Mouse (Mus musculus) limb, embryonic 15.5 days (tissue): ENCODE measurements around the gene Foxp2. TPM values are rescaled to one million over a fixed set of nuclear protein-coding genes. Genes with fewer than 3 reads are reported as not detected.

ENCODE experiments used
- ATAC-seq: fragments of 200-750 bp; cut with Nextera tagmentation; 2 replicates; pipeline ENCODE4 v1.8.0; 2017; ENCODE audit warnings: low read depth, moderate TSS enrichment; ENCODE audit not compliant: insufficient number of reproducible peaks, low FRiP score, low TSS enrichment
- H3K27ac ChIP-seq: fragments of 300-500 bp; sonication (generic); 2 replicates; pipeline ENCODE4 v1.5.1; 2015; ENCODE audit warnings: moderate library complexity, mild to moderate bottlenecking, inconsistent platforms
- H3K27me3 ChIP-seq: fragments of 300-500 bp; sonication (generic); 2 replicates; pipeline ENCODE4 v1.6.1; 2015; ENCODE audit warnings: inconsistent platforms
- H3K36me3 ChIP-seq: fragments of 300-500 bp; sonication (generic); 2 replicates; pipeline ENCODE4 v1.6.1; 2015; ENCODE audit warnings: inconsistent platforms
- H3K4me1 ChIP-seq: fragments of 300-500 bp; sonication (generic); 2 replicates; pipeline ENCODE4 v1.6.1; 2015; ENCODE audit warnings: inconsistent platforms
- H3K4me2 ChIP-seq: fragments of 300-500 bp; sonication (generic); 2 replicates; pipeline ENCODE4 v1.6.1; 2015; ENCODE audit warnings: mild to moderate bottlenecking, inconsistent platforms
- H3K4me3 ChIP-seq: fragments of 300-500 bp; sonication (generic); 2 replicates; pipeline ENCODE4 v1.5.1; 2015; ENCODE audit warnings: mild to moderate bottlenecking, inconsistent platforms
- H3K9ac ChIP-seq: fragments of 300-500 bp; sonication (generic); 2 replicates; pipeline ENCODE4 v1.6.1; 2015; ENCODE audit warnings: inconsistent platforms
- H3K9me3 ChIP-seq: fragments of 300-500 bp; sonication (generic); 2 replicates; pipeline ENCODE4 v1.6.1; 2016; ENCODE audit warnings: inconsistent platforms
- WGBS: fragments of 180-500 bp; shearing (Covaris S2); methylation state at CpG from one replicate; pipeline ENCODE4 v1.1.7; 2015; 5-methylcytosine and 5-hydroxymethylcytosine counted together
- polyA plus RNA-seq: library from polyadenylated mRNA; unstranded; fragments of >200 nt; fragmentation: Nextera tagmentation; extraction: Ambion mirVana; gene quantifications from 2 replicates; pipeline ENCODE4 v1.2.1, GENCODE M21; 2015

The Foxp2 gene
- polyA plus RNA-seq, 1 experiment from 2014 or later: 25.8 TPM

DNA sequence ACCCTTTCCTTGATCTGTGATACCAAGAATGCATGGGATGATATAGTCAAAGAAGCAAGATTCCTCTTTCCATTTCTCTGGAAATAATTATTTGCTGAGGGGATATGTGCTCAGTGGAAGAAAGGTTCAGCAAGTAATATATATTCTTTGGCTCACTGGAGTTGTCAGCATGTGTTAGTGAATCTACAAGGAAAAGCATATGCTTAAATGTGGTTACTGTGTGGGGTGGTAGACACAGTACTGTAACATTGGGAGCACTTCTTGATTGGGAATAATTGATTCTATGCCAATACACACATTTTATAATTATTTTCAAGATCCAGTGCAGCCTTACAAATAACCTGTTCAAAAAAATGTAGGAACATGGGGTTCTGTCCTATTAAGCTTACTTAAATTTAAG is 21.6 kb downstream of the Foxp2 start:
- ATAC-seq: no peak
- Histone ChIP-seq H3K4me1 (no peaks in the 10 kb centered on the region), H3K4me3 (no peak overlapping the region), H3K9me3 (no peaks in the 10 kb centered on the region), H3K36me3 (no peaks in the 10 kb centered on the region), H3K9ac (no peak overlapping the region), H3K27me3 (no peaks in the 10 kb centered on the region), H3K4me2 (no peak overlapping the region), H3K27ac (no peak overlapping the region)

- Histone ChIP-seq H3K27me3 (no peaks in the 10 kb centered on the region), H3K4me2 (no peak overlapping the region), H3K36me3 (0 out of 2 replicates have a peak, but pooled peaks cover 3% of the 10 kb centered on the region), H3K9ac (no peak overlapping the region), H3K4me3 (no peak overlapping the region), H3K27ac (no peak overlapping the region), H3K9me3 (no peaks in the 10 kb centered on the region), H3K4me1 (no peaks in the 10 kb centered on the region)
- 66% methylated on average over 4 of the region's 4 CpGs for WGBS
- no peak for ATAC-seq
Observed at GRCm38 (mm10) chr6:14924976-14925489, 23.9 kb downstream of the Foxp2 start.

DNA sequence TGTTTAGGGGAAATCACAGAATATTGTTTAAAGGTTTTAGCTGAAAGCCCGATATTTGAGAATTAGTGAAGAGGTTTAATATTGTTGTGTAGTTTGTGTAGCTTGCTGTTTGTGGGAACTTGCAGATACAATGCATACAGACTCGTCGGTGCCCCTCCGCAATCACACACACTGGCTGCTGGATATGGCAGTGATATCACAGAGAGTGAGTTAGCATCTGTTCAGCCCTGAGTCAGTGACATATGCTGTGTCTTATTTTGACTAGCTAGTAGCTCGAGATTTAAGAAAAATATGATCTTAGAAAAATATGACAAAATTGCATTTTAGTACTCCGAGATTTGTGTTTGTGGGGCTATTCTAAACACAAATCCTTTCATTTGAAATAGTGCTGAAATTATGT is 49.9 kb downstream of the Foxp2 start:
- Histone ChIP-seq H3K9ac (no peak overlapping the region), H3K36me3 (no peaks in the 10 kb centered on the region), H3K27ac (no peak overlapping the region), H3K4me3 (no peak overlapping the region), H3K27me3 (no peaks in the 10 kb centered on the region), H3K4me2 (no peak overlapping the region), H3K9me3 (no peaks in the 10 kb centered on the region), H3K4me1 (no peaks in the 10 kb centered on the region)
- ATAC-seq: no peak
- WGBS: 84% methylated on average over 6 of the region's 6 CpGs

DNA sequence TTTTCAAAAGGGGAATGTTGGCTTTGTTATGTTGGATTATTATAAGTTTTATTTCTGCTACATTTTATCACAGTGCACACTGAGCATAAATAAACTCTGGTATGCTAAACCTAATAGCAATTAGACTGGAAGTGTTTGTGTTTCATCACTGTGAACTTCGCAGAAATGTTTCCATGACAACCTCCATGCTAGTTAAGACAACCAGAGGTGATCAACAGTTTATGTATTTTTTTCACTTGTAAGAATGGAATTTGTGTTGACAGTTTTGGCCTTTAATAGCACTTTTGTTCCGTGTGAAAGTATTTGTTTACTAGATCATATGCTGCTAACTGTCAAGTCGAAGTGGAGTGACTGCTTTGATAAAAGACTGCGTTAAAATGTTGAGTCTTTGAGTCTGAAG is 51.6 kb downstream of the Foxp2 start:
- Histone ChIP-seq H3K4me3 (no peak overlapping the region), H3K27ac (no peak overlapping the region), H3K4me2 (no peak overlapping the region), H3K4me1 (no peaks in the 10 kb centered on the region), H3K36me3 (no peaks in the 10 kb centered on the region), H3K9me3 (no peaks in the 10 kb centered on the region), H3K9ac (no peak overlapping the region), H3K27me3 (no peaks in the 10 kb centered on the region)
- no peak for ATAC-seq
- 60% methylated on average over 4 of the region's 4 CpGs for WGBS

DNA sequence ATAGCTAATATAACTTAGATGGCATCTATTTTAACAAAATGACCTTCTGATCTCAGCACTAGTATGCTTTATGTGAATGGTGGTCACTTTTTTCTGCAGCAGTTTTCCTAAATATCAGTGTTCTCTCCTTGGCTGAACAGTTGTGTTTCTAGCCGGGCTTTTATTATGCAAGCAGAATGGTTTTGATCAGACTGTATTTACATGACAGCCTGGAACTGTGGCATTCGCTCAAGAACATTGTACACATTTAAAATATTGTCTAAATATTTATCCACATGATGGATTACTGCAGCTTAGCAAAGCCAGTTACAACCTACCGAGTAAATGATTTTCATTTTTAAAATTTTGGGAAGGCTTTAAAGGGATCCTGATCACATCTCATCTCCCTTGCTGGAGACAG is 75.9 kb downstream of the Foxp2 start:
- no peak overlapping the region for H3K9ac ChIP-seq
- no peak for ATAC-seq
- 58% methylated on average over 3 of the region's 3 CpGs for WGBS
- no peaks in the 10 kb centered on the region for H3K9me3 ChIP-seq
- H3K27me3 ChIP-seq: no peaks in the 10 kb centered on the region
- no peak overlapping the region for H3K4me3 ChIP-seq
- H3K4me1 ChIP-seq: no peaks in the 10 kb centered on the region
- no peak overlapping the region for H3K27ac ChIP-seq
- no peak overlapping the region for H3K4me2 ChIP-seq
- no peaks in the 10 kb centered on the region for H3K36me3 ChIP-seq

DNA sequence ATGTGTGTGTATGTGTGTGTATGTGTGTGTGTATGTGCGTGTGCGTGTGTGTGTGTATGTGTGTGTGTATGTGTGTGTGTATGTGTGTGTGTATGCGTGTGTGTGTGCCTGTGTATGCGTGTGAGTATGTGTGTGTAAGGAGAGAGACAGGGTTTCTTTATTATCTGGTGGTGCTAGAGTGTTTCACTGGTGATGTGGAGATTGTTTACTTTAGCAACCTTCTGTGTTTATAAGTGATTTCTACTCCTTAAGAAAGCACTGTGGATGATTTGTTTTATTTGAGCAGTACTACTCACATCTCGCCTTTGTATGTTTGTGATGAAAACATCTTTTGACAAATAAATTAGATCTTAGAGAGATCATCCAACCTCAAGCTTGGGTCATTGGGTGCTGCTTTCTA is 77.1 kb downstream of the Foxp2 start:
- no peak overlapping the region for H3K27ac ChIP-seq
- H3K9me3 ChIP-seq: no peaks in the 10 kb centered on the region
- ATAC-seq: no peak
- no peaks in the 10 kb centered on the region for H3K4me1 ChIP-seq
- H3K9ac ChIP-seq: no peak overlapping the region
- no peak overlapping the region for H3K4me2 ChIP-seq
- WGBS: 84% methylated on average over 5 of the region's 5 CpGs
- no peaks in the 10 kb centered on the region for H3K27me3 ChIP-seq
- H3K4me3 ChIP-seq: no peak overlapping the region
- no peaks in the 10 kb centered on the region for H3K36me3 ChIP-seq

- Histone ChIP-seq H3K27ac (no peak overlapping the region), H3K4me1 (no peaks in the 10 kb centered on the region), H3K9me3 (no peaks in the 10 kb centered on the region), H3K4me2 (no peak overlapping the region), H3K4me3 (no peak overlapping the region), H3K36me3 (no peaks in the 10 kb centered on the region), H3K9ac (no peak overlapping the region), H3K27me3 (no peaks in the 10 kb centered on the region)
- no peak for ATAC-seq
- 95% methylated on average over 1 of the region's 1 CpGs for WGBS
Observed at GRCm38 (mm10) chr6:15008113-15008512, 107.0 kb downstream of the Foxp2 start.

- Histone ChIP-seq H3K4me1 (no peaks in the 10 kb centered on the region), H3K9me3 (no peaks in the 10 kb centered on the region), H3K36me3 (no peaks in the 10 kb centered on the region), H3K27me3 (no peaks in the 10 kb centered on the region), H3K9ac (no peak overlapping the region), H3K4me3 (no peak overlapping the region), H3K4me2 (no peak overlapping the region), H3K27ac (no peak overlapping the region)
- 85% methylated on average over 3 of the region's 3 CpGs for WGBS
- no peak for ATAC-seq
Observed at GRCm38 (mm10) chr6:15028488-15028887, 127.3 kb downstream of the Foxp2 start.

DNA sequence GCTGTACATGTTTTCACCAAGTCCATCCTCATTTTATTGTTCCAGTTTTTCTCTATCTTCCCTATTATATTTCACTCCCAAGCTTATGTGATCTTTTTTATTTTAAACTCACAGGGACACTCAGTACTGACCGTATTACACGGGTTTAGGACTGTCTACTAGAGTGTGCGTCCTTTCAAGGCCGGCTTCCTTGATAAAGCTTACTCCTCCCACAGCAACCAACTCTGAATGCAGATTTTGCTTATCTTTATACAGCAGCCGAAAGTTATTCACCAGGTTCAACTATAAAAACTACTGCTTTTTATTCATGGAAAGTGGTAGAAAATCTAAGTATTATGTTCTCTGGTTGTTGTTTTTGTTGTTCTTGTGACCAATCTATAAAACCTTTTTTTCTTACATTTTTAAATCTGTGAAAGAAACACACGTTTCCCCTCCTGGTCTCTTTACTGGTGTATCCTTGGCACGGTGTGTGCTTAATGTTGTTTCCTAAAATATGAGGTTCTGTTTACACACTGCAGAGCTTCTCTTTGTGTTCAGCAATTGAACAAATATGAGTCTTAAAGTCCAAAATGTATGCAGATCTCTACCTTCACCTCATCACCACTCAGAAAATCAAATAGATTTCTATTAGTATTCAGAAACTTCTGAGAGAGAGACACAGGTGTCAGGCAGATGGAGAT is 128.4 kb downstream of the Foxp2 start:
- Histone ChIP-seq H3K4me3 (no peak overlapping the region), H3K36me3 (no peaks in the 10 kb centered on the region), H3K4me2 (no peak overlapping the region), H3K27me3 (no peaks in the 10 kb centered on the region), H3K4me1 (no peaks in the 10 kb centered on the region), H3K27ac (no peak overlapping the region), H3K9ac (no peak overlapping the region), H3K9me3 (no peaks in the 10 kb centered on the region)
- WGBS: 72% methylated on average over 7 of the region's 7 CpGs
- no peak for ATAC-seq

DNA sequence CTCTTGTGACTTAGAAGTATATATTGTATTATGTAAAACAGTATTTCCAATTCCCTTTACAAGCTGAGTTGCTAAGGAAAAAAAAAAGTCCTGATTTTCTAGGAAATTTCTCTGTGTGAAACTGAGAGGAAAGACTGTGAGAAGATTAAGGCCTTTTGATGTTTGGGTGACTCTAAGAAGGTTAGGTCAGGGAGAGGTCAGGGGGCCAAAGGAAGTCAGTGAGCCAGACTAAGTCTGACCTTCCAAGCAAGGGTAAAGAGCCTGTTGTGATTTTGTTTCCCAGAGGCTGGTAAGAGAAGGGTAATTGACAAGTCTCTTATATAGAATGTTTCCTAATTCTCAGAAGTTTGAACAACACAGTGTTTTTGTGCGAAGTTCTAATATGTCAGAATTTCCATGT is 162.1 kb downstream of the Foxp2 start:
- no peak for ATAC-seq
- H3K36me3 ChIP-seq: no peaks in the 10 kb centered on the region
- H3K4me1 ChIP-seq: no peaks in the 10 kb centered on the region
- no peak overlapping the region for H3K4me2 ChIP-seq
- no peaks in the 10 kb centered on the region for H3K27me3 ChIP-seq
- no peaks in the 10 kb centered on the region for H3K9me3 ChIP-seq
- H3K9ac ChIP-seq: no peak overlapping the region
- no peak overlapping the region for H3K4me3 ChIP-seq
- 62% methylated on average over 1 of the region's 1 CpGs for WGBS
- H3K27ac ChIP-seq: no peak overlapping the region

DNA sequence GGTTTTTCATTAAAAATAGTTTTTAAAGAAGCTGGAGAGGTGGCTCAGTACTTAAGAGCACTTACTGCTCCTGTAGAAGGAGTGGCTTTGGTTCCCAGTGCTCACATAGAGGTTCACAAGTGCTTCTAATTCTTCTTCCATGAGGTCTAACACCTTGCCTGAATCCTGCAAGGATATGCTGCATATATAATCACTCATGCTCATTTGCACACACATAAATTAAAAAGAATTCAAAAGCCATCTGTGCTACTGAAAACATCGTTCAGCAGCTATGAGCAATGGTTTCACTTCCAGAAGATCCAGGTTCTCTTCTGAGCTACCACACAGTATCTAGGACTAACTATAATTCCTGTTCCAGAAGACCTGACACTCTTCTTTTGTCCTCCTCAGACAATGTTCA is 200.4 kb downstream of the Foxp2 start:
- Histone ChIP-seq H3K4me1 (no peaks in the 10 kb centered on the region), H3K9me3 (no peaks in the 10 kb centered on the region), H3K4me2 (no peak overlapping the region), H3K9ac (no peak overlapping the region), H3K27me3 (no peaks in the 10 kb centered on the region), H3K27ac (no peak overlapping the region), H3K36me3 (no peaks in the 10 kb centered on the region), H3K4me3 (no peak overlapping the region)
- ATAC-seq: no peak
- 89% methylated on average over 1 of the region's 1 CpGs for WGBS

- no peak for ATAC-seq
- 70% methylated on average over 5 of the region's 5 CpGs for WGBS
- H3K9ac ChIP-seq: no peak overlapping the region
- no peak overlapping the region for H3K4me3 ChIP-seq
- H3K36me3 ChIP-seq: no peaks in the 10 kb centered on the region
- H3K4me2 ChIP-seq: no peak overlapping the region
- no peaks in the 10 kb centered on the region for H3K27me3 ChIP-seq
- no peaks in the 10 kb centered on the region for H3K4me1 ChIP-seq
- no peak overlapping the region for H3K27ac ChIP-seq
- no peaks in the 10 kb centered on the region for H3K9me3 ChIP-seq
Observed at GRCm38 (mm10) chr6:15120916-15121315, 219.8 kb downstream of the Foxp2 start.

GRCm38 (mm10) chr6:15121339-15121738 is 220.2 kb downstream of the Foxp2 start:
- no peak for ATAC-seq
- no peak overlapping the region for H3K27ac ChIP-seq
- no peak overlapping the region for H3K9ac ChIP-seq
- no peaks in the 10 kb centered on the region for H3K4me1 ChIP-seq
- no peaks in the 10 kb centered on the region for H3K9me3 ChIP-seq
- no peaks in the 10 kb centered on the region for H3K27me3 ChIP-seq
- H3K4me3 ChIP-seq: no peak overlapping the region
- no peaks in the 10 kb centered on the region for H3K36me3 ChIP-seq
- H3K4me2 ChIP-seq: no peak overlapping the region
